Mouse (Mus musculus): ENCODE measurements around the gene Uhrf1. TPM values are rescaled to one million over a fixed set of nuclear protein-coding genes. Genes with fewer than 3 reads are reported as not detected.

Uhrf1 gene
- polyA plus RNA-seq, 2 experiments = 93.9 to 105 TPM

DNA sequence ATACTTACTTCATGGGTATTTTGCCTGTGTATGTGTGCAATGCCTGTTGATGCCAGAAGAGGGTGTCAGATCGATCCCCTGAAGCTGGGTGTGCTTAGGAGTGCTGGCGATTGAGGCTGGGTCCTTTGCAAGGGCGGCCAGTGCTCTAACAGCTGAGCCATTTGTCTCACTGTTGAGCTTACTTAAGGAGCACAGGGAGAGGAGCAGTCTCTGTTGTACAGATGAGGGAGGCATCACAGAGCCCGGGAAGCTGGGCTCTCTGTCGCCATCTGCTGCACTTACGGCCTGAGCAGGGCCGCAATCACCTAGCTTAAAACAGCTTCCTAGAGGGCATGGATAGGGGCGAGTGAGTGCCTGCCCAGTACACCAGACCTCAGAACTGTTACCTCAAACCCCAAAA lies 29.9 kb downstream of the Uhrf1 start:
- Histone ChIP-seq H3K9me3 (ENCODE audit: control insufficient read depth, low read length) (no peaks in the 10 kb centered on the region), H3K36me3 (ENCODE audit: control insufficient read depth, insufficient read depth, low read length) (peaks cover 8% of the 10 kb centered on the region), H3K9ac (ENCODE audit: low read depth, low read length, severe bottlenecking) (no peak overlapping the region), H3K4me2 (replicated peaks; ENCODE audit: low read depth, low read length, severe bottlenecking) (no peak overlapping the region), H3K27ac (replicated peaks; ENCODE audit: low read depth, low read length) (no peak overlapping the region), H3K4me3 (replicated peaks; ENCODE audit: low read length) (no peak overlapping the region), H3K27me3 (ENCODE audit: control insufficient read depth, insufficient read depth, low read length) (no peaks in the 10 kb centered on the region), H3K4me1 (ENCODE audit: control insufficient read depth, insufficient read depth, low read length) (peaks cover 3% of the 10 kb centered on the region)
- ATAC-seq (ENCODE audit: low FRiP score, low read depth) (no peak), DNase-seq (ENCODE audit: low spot score) (no peak)
- no peak for TF ChIP-seq POLR2A (IDR thresholded peaks at IDR 0.05; ENCODE audit: borderline replicate concordance, extremely low read depth, insufficient read depth, insufficient read length)
- WGBS = 39% methylated on average over 8 of the region's 8 CpGs

GRCm38 (mm10) chr17:56337190-56337589 lies 34.1 kb downstream of the Uhrf1 start:
- H3K27ac ChIP-seq (replicated peaks; ENCODE audit: low read depth, low read length) = no peak overlapping the region
- no peaks in the 10 kb centered on the region for H3K27me3 ChIP-seq (ENCODE audit: control insufficient read depth, insufficient read depth, low read length)
- H3K4me1 ChIP-seq (ENCODE audit: control insufficient read depth, insufficient read depth, low read length) = no peaks in the 10 kb centered on the region
- ATAC-seq (ENCODE audit: low FRiP score, low read depth) (no peak), DNase-seq (ENCODE audit: low spot score) (peak; percentile 38)
- H3K4me2 ChIP-seq (replicated peaks; ENCODE audit: low read depth, low read length, severe bottlenecking) = no peak overlapping the region
- no peak overlapping the region for H3K9ac ChIP-seq (ENCODE audit: low read depth, low read length, severe bottlenecking)
- no peak for TF ChIP-seq POLR2A (IDR thresholded peaks at IDR 0.05; ENCODE audit: borderline replicate concordance, extremely low read depth, insufficient read depth, insufficient read length)
- peaks cover 5% of the 10 kb centered on the region for H3K36me3 ChIP-seq (ENCODE audit: control insufficient read depth, insufficient read depth, low read length)
- no peaks in the 10 kb centered on the region for H3K9me3 ChIP-seq (ENCODE audit: control insufficient read depth, low read length)
- WGBS = 62% methylated on average over 4 of the region's 4 CpGs
- H3K4me3 ChIP-seq (replicated peaks; ENCODE audit: low read length) = no peak overlapping the region

- H3K36me3 ChIP-seq (ENCODE audit: control insufficient read depth, insufficient read depth, low read length) = peaks cover 5% of the 10 kb centered on the region
- H3K9me3 ChIP-seq (ENCODE audit: control insufficient read depth, low read length) = no peaks in the 10 kb centered on the region
- H3K9ac ChIP-seq (ENCODE audit: low read depth, low read length, severe bottlenecking) = no peak overlapping the region
- no peak overlapping the region for H3K4me2 ChIP-seq (replicated peaks; ENCODE audit: low read depth, low read length, severe bottlenecking)
- TF ChIP-seq POLR2A (IDR thresholded peaks at IDR 0.05; ENCODE audit: borderline replicate concordance, extremely low read depth, insufficient read depth, insufficient read length) = no peak
- ATAC-seq (ENCODE audit: low FRiP score, low read depth) = no peak
- no peaks in the 10 kb centered on the region for H3K27me3 ChIP-seq (ENCODE audit: control insufficient read depth, insufficient read depth, low read length)
- no peak overlapping the region for H3K27ac ChIP-seq (replicated peaks; ENCODE audit: low read depth, low read length)
- no peak overlapping the region for H3K4me3 ChIP-seq (replicated peaks; ENCODE audit: low read length)
- no peaks in the 10 kb centered on the region for H3K4me1 ChIP-seq (ENCODE audit: control insufficient read depth, insufficient read depth, low read length)
- no peak for DNase-seq (ENCODE audit: low spot score)
- WGBS = 96% methylated on average over 6 of the region's 6 CpGs
Measured at GRCm38 (mm10) chr17:56337791-56338190, 34.7 kb downstream of the Uhrf1 start.

- no peak for TF ChIP-seq POLR2A (IDR thresholded peaks at IDR 0.05; ENCODE audit: borderline replicate concordance, extremely low read depth, insufficient read depth, insufficient read length)
- Histone ChIP-seq H3K27ac (replicated peaks; ENCODE audit: low read depth, low read length) (no peak overlapping the region), H3K9me3 (ENCODE audit: control insufficient read depth, low read length) (no peaks in the 10 kb centered on the region), H3K27me3 (ENCODE audit: control insufficient read depth, insufficient read depth, low read length) (no peaks in the 10 kb centered on the region), H3K4me1 (ENCODE audit: control insufficient read depth, insufficient read depth, low read length) (no peaks in the 10 kb centered on the region), H3K36me3 (ENCODE audit: control insufficient read depth, insufficient read depth, low read length) (peaks cover 6% of the 10 kb centered on the region), H3K4me2 (replicated peaks; ENCODE audit: low read depth, low read length, severe bottlenecking) (no peak overlapping the region), H3K9ac (ENCODE audit: low read depth, low read length, severe bottlenecking) (no peak overlapping the region), H3K4me3 (replicated peaks; ENCODE audit: low read length) (no peak overlapping the region)
- ATAC-seq (ENCODE audit: low FRiP score, low read depth) (no peak), DNase-seq (ENCODE audit: low spot score) (no peak)
- 48% methylated on average over 4 of the region's 4 CpGs for WGBS
Measured at GRCm38 (mm10) chr17:56338909-56339308, 35.8 kb downstream of the Uhrf1 start.

- Histone ChIP-seq H3K9ac (ENCODE audit: low read depth, low read length, severe bottlenecking) (no peak overlapping the region), H3K27ac (replicated peaks; ENCODE audit: low read depth, low read length) (no peak overlapping the region), H3K9me3 (ENCODE audit: control insufficient read depth, low read length) (no peaks in the 10 kb centered on the region), H3K36me3 (ENCODE audit: control insufficient read depth, insufficient read depth, low read length) (0 out of 2 replicates have a peak, but pooled peaks cover 5% of the 10 kb centered on the region), H3K27me3 (ENCODE audit: control insufficient read depth, insufficient read depth, low read length) (no peaks in the 10 kb centered on the region), H3K4me3 (replicated peaks; ENCODE audit: low read length) (no peak overlapping the region), H3K4me2 (replicated peaks; ENCODE audit: low read depth, low read length, severe bottlenecking) (no peak overlapping the region), H3K4me1 (ENCODE audit: control insufficient read depth, insufficient read depth, low read length) (no peaks in the 10 kb centered on the region)
- DNase-seq (ENCODE audit: low spot score) (no peak), ATAC-seq (ENCODE audit: low FRiP score, low read depth) (no peak)
- no peak for TF ChIP-seq POLR2A (IDR thresholded peaks at IDR 0.05; ENCODE audit: borderline replicate concordance, extremely low read depth, insufficient read depth, insufficient read length)
Measured at GRCm38 (mm10) chr17:56340717-56341116, 37.6 kb downstream of the Uhrf1 start.

DNA sequence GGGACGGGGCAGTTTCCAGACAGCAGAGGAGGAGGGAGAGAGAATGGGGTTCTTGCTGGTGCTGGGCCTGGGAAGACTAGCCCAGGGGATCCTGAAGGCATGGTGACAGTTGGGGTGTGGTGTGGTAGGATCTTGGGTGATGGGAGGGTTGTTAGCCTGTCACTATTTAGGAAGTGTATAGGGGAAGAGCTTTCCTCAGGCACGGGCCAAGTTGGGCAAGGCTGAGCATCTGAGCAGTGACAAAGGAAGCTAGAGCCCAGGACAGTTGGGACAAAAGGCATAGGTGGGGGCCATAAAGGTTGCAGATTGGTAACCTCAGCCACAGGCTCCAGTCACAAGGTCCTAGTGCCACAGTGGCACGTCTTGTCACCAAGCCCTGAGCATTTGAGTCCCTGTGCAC lies 40.3 kb downstream of the Uhrf1 start:
- no peak for TF ChIP-seq POLR2A (IDR thresholded peaks at IDR 0.05; ENCODE audit: borderline replicate concordance, extremely low read depth, insufficient read depth, insufficient read length)
- ATAC-seq (ENCODE audit: low FRiP score, low read depth) = no peak
- WGBS = 77% methylated on average over 3 of the region's 3 CpGs
- H3K36me3 ChIP-seq (ENCODE audit: control insufficient read depth, insufficient read depth, low read length) = 0 out of 2 replicates have a peak, but pooled peaks cover 5% of the 10 kb centered on the region
- no peak overlapping the region for H3K9ac ChIP-seq (ENCODE audit: low read depth, low read length, severe bottlenecking)
- no peaks in the 10 kb centered on the region for H3K9me3 ChIP-seq (ENCODE audit: control insufficient read depth, low read length)
- H3K4me2 ChIP-seq (replicated peaks; ENCODE audit: low read depth, low read length, severe bottlenecking) = no peak overlapping the region
- H3K27me3 ChIP-seq (ENCODE audit: control insufficient read depth, insufficient read depth, low read length) = no peaks in the 10 kb centered on the region
- H3K4me3 ChIP-seq (replicated peaks; ENCODE audit: low read length) = no peak overlapping the region
- no peak for DNase-seq (ENCODE audit: low spot score)
- no peak overlapping the region for H3K27ac ChIP-seq (replicated peaks; ENCODE audit: low read depth, low read length)
- no peaks in the 10 kb centered on the region for H3K4me1 ChIP-seq (ENCODE audit: control insufficient read depth, insufficient read depth, low read length)

All from limb, embryonic 14.5 days (tissue).